14 mouse cellular contexts compared by ENCODE assay signal in genomic region chr12:17317970-17318369, GRCm38 (mm10). TPM values are rescaled to one million over a fixed set of nuclear protein-coding genes. Genes with fewer than 3 reads are reported as not detected.
"Had no signal": no experiment of that assay in that cellular context is flagged by ENCODE, and none has a peak within 500 bp of the region (broad histone marks: within the 10 kb centered on the region; RNA-seq: fewer than 3 reads in every experiment).

No protein-coding gene starts in this region.

- DNase-seq: kidney, adult 11 months; kidney, postnatal 10 days; kidney, postnatal 4 days; left cerebral cortex, postnatal 4 days; right cerebral cortex, adult 18-20 months; thymus, adult 18-20 months; thymus, postnatal 14 days had no signal

- H3K4me3 ChIP-seq: layer of hippocampus, adult 2 months; limb, embryonic 13.5 days; midbrain, embryonic 13.5 days; neural tube, embryonic 15.5 days had no signal

- H3K4me1 ChIP-seq: limb, embryonic 13.5 days; midbrain, embryonic 13.5 days; neural tube, embryonic 15.5 days had no signal

- H3K9ac ChIP-seq: limb, embryonic 13.5 days; liver, embryonic 14.5 days; midbrain, embryonic 13.5 days; neural tube, embryonic 15.5 days had no signal

- H3K27ac ChIP-seq: layer of hippocampus, adult 2 months; limb, embryonic 13.5 days; liver, embryonic 14.5 days; midbrain, embryonic 13.5 days; neural tube, embryonic 15.5 days had no signal

- H3K4me2 ChIP-seq: limb, embryonic 13.5 days; midbrain, embryonic 13.5 days; neural tube, embryonic 15.5 days had no signal

- H3K9me3 ChIP-seq: limb, embryonic 13.5 days; midbrain, embryonic 13.5 days; neural tube, embryonic 15.5 days had no signal

- H3K36me3 ChIP-seq: limb, embryonic 13.5 days; midbrain, embryonic 13.5 days; neural tube, embryonic 15.5 days had no signal

- ATAC-seq: midbrain, embryonic 13.5 days had no signal

RNA-seq across cellular contexts. Expression of gene Atp6v1c2, which starts 11.2 kb away (rescaled TPM):
- total RNA-seq: liver, adult 2 months; megakaryocyte progenitor cell, adult 5-6 weeks had no signal
- polyA plus RNA-seq: liver, adult 2 months had no signal
